Mouse (Mus musculus): ENCODE results near the gene Gsdma.

GRCm38 (mm10) chr11:98682811-98683210 is 18.7 kb downstream of the Gsdma start:
- TF ChIP-seq CTCF (IDR thresholded peaks at IDR 0.05; ENCODE audit: low read depth) (no peak), EP300 (optimal IDR thresholded peaks at IDR 0.05) (no peak)
